Mouse (Mus musculus) left cerebral cortex, adult 2 months (tissue): ENCODE measurements around the gene Colgalt1. TPM values are rescaled to one million over a fixed set of nuclear protein-coding genes. Genes with fewer than 3 reads are reported as not detected.

Experiments used
- DNase-seq, 2 experiments: peaks; one replicate each; pipeline ENCODE4 v3.0.0; 2021 to 2022; ENCODE audit warnings: low spot score in 2 of 2, mixed read lengths in 1 of 2; ENCODE audit errors: extremely low spot score in 1 of 2
- H3K27ac ChIP-seq: fragments of 200-600 bp; 2 replicates; pipeline ENCODE4 v1.8.1; 2022
- H3K4me3 ChIP-seq: fragments of 200-600 bp; 2 replicates; pipeline ENCODE4 v1.8.1; 2022
- CTCF ChIP-seq: fragments of 200-600 bp; IDR thresholded peaks from 2 replicates; pipeline ENCODE4 v1.8.1; 2022; ENCODE audit warnings: antibody characterized with exemption, mild to moderate bottlenecking, moderate library complexity
- intact Hi-C: fragments of 180-260 bp; cut with DNase I; formaldehyde crosslinking; loops from one replicate; pipeline ENCODE4 v1.15.1; 2025
- total RNA-seq, 2 experiments: library from RNA; stranded (reverse); gene quantifications; 2 replicates each; pipeline ENCODE4 v1.2.3; 2021

Colgalt1 gene
- total RNA-seq, 2 experiments from 2014 or later = 47.2 to 50.9 TPM

DNA sequence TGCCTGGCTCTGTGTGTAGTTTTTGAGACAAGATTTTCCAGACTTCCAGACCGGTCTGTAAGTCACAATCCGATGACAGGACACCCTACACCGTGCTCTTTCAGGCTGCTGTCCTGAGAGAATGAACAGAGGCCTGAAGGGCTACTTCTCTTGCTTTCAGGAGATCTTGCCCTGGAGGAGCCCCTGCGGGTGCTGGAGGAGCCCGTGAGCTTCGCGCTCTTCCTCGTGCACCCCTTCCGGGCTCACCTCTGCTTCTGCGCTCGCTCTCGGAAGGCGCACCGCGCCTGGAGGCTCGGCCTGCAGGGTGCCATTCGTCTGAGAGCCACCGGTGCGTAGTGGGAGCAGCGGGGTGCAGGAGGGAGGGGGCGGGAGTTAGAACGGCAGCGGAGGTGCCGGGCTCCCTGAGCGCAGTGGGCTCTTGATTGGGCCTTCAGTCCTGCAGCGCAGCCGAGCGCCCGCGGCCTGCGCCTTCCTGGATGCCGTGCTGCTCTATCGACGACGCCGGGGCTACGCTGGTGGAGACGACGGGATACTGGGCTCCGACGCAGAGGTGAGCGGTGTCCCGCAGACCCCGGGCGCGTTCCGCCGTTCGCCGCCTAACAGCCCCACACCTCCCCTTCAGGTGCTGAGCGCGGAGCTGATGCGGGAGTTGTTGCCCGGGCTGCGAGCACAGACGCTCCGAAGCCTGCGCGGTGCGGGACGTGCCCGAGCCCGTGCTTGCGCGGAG lies 8.7 kb upstream of the Colgalt1 start:
- DNase-seq = no peak
- intact Hi-C loops = no loop called here
- no peak overlapping the region for H3K27ac ChIP-seq
- H3K4me3 ChIP-seq = peak overlapping the region; percentile 25
- TF ChIP-seq CTCF = no peak

DNA sequence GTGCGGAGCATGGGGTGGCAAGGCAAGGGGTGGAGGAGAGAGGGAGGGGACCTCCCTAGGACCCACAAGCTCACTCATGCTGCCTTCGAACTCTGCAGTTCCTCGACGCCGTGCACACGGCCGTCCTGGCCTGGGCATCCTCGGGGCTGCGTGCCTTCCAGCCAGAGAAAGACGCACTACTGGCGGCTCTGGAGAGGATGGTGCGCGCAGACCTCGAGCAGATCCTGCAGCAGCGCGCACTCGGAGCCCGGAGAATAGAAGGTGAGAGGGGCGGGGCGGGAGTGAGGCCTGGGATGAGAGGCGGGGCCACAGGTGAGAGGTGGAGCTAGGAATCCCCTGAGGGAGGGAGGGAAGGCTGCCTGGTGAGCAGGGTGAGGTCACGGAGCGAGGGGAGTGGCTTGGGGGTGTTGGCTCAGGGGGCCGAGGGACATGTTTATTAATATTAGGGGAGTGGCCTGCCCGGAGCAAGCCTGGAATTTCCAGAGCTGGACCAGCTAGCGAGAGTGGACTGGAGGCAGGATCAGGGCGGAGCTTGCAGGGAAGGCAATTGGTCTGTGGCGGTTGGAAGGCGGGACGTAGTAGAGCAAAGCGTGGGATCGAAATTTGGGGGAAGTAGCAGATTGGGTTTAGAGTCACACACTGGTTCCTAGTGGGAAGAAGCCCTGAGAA lies 8.0 kb upstream of the Colgalt1 start:
- Histone ChIP-seq H3K4me3 (peak overlapping the region; percentile 25), H3K27ac (no peak overlapping the region)
- intact Hi-C loops = no loop called here
- TF ChIP-seq CTCF = no peak
- DNase-seq = peak in 1 of 2 experiments; percentile 61

DNA sequence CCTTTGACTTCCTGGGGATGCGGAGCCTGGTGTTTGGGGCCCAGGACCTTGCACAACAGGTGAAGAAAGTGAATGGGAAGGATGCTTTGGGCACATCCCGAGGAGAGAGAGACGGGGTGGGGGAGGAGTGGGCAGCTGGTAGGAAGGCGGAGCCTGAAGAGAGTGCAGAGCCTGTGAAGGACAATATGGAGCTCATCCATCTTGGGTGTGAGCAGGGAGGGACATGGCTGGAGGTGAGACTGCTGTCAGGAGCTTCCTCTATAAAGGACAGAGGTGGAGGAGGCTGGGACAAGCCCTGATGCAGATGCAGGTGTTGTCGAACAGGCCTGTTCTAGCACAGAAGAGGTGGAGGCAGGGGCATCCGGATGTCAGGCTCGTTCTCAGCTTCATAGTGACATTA lies 6.8 kb upstream of the Colgalt1 start:
- DNase-seq = no peak
- TF ChIP-seq CTCF = no peak
- Histone ChIP-seq H3K27ac (no peak overlapping the region), H3K4me3 (no peak overlapping the region)
- intact Hi-C loops = no loop called here

DNA sequence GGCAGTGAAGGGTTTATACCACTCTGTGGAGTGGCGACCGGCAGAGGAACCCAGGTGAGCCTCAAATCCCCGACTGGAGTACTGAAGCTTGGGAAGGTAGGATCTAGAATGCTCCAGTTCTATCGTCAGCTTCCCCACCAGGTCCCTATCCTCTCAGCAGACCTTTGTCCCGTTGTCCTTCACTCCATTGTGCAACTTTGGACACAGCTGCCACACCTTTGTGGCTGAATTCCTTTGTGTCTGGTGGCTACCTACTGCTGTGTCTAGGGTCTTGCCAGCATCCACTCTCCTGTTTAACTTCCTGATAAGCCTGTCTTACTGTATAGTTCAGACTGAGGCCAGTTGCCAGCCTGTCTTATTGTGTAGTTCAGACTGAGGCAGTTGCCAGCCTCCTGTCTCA lies 1.3 kb downstream of the Colgalt1 start:
- DNase-seq = no peak
- peak overlapping the region; percentile 66 for H3K4me3 ChIP-seq
- intact Hi-C loops = no loop called here
- H3K27ac ChIP-seq = no peak overlapping the region
- TF ChIP-seq CTCF = no peak

DNA sequence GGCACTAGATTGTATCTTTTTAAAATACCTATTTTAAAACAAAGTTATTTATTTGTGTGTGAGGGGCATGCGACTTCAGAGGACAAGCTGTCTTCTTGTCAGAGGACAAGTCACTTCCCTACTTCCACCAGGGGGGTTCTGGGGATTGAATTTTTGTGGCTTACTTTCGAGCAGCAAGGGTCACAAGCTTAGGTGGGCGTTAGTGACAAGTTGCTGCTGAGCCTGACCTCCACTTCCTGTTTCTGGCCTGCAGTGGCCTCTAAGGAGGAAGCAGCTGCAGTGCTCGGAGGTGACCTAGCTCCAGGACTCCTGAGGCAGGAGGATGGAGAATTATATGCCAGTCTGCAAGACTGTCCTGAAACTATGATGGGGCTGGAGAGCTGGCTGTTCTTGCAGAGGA lies 2.6 kb downstream of the Colgalt1 start:
- DNase-seq = no peak
- Histone ChIP-seq H3K27ac (no peak overlapping the region), H3K4me3 (no peak overlapping the region)
- no peak for TF ChIP-seq CTCF
- intact Hi-C loops = no loop called here

DNA sequence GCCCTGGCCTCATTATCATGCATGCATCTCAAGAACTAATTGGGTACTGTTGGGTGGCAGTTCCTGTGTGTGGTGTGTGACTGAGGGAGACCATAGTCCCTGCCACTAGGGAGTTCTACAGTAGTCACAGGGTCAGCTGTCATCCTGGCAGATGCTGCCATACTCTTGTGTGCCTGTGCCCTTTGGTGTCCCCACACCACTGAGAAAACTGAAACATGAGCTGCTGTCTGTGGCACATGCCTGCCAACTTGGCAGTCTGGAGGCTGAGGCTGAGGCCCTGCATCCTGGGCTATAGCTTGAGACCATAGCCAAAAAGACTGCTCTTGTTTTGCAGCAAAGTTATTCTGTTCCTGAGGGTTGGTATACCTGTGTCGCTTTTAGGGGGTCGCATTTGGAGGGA lies 9.0 kb downstream of the Colgalt1 start:
- Histone ChIP-seq H3K27ac (no peak overlapping the region), H3K4me3 (no peak overlapping the region)
- intact Hi-C loops = no loop called here
- TF ChIP-seq CTCF = no peak
- DNase-seq = no peak

DNA sequence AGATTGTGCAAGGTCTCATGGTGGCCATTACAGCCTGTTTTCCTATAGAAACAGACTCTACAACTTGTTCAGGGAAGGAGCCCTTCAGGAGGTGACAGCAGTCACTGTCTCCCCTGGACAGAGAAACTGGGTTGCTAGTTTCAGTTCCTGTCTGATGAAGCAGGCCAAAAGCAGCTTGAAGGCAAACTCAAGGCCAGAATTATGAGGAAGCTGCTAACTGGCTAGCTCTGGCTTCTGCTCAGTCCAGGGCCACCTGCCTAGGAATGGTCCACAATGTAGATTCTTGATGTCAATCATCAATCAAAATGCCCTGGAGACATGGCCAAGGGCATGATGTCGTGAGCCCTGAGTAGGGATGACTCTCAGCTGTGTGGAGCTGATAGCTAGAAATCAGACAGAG lies 14.3 kb downstream of the Colgalt1 start:
- intact Hi-C loops = no loop called here
- no peak for DNase-seq
- Histone ChIP-seq H3K4me3 (no peak overlapping the region), H3K27ac (no peak overlapping the region; the same call in 1 of the 2 replicates)
- TF ChIP-seq CTCF = no peak

DNA sequence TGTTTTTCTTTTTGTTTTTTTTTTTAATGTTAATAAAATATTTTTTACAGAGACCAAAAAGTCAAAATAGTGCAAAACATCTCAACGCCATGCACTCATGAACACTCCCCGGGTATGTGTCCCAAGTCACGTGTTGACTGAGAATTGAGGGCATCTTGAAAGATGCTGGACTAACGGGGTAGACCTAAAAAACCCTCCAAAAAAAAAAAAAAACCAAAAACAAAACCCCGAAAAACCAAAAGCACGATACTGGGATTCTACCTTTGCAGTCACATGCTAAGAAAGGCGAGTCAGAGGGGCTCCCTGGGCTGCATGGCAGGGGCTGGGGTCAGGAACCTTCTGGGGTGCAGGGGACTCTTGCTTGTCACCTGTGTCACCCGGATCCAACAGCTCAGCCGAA lies 16.0 kb downstream of the Colgalt1 start:
- H3K4me3 ChIP-seq = no peak overlapping the region
- H3K27ac ChIP-seq = no peak overlapping the region; the same call in 1 of the 2 replicates
- DNase-seq = no peak
- intact Hi-C loops = no loop called here
- no peak for TF ChIP-seq CTCF

DNA sequence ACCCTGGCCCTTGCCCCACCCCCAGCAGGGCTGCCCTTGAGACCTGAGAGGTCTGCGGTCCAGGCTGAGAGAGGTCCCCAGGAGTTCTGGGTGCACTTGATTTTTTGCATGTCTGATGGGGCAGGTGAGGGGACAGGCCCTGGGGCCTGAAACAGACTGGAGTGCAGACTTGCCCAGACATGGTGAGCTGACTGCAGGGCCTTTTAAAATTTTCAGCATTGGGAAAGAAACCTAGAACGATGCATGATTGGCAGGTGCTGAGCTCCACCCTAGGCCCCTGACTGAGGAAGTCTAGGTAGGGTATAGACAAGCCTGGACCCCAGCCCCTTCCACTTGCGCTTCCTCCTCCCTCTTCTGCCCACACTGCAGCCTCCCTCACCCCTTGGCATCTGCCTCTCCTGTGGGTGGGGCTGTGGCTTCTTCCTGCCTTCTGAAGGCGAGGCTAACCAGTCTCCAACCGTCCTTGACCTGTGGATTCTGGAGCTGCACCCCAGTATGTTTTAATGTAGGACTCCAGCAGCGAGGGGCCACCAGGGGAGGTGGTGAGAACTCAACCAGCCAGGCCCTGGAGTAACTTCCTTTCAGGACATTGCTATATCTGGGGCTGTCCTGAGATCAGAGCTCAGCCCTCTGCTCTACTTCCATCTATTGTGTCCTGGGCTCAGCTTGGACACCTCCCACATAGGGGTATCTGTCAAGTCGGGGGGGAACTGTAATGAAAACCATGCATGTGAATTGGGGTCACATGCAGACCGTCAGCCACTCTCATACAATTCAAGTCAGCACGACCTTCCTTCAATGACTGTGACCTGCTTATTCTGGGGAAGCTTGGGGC lies 16.7 kb downstream of the Colgalt1 start:
- H3K4me3 ChIP-seq = no peak overlapping the region
- no peak for DNase-seq
- TF ChIP-seq CTCF = no peak; the same call in none of the 2 replicates
- peak overlapping the region; percentile 30; the same call in 1 of the 2 replicates for H3K27ac ChIP-seq
- intact Hi-C loops = no loop called here

DNA sequence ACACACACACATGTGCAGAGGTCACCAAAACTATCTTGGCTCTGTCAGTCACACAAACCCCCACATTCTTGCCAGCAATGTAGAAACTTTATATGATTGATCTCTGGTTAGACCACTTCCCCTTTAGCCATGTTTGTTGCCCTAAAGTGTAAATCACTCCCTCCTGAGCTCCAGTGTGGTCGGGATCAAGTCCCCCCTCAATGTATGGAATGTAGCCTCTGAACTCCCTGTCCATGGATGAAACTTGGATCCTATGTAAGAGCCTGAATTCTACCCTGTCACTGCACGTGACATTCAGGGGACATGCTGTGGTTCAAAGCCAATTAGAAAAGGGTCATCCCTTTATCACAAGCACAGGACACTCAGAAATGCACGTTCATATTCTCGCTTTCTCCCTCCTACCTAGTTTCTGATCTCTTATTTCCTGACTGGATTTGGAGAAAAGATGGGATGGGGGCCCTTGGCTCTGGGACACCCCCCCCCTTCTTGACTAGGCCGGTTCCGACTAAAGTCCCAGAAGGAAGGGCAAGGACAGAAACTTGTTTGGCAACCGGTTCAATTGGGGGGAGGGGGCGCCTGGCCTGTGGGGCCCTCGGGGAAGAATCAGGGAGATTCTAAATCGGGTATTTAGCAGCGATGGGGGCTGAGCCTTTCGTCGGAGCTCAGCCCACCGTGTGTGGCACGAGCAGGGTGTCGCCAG lies 17.7 kb downstream of the Colgalt1 start:
- intact Hi-C loops = loop anchor here (1.0 kb wide), 1 partner anchor 17 kb away; no protein-coding TSS in a partner anchor
- no peak for TF ChIP-seq CTCF

DNA sequence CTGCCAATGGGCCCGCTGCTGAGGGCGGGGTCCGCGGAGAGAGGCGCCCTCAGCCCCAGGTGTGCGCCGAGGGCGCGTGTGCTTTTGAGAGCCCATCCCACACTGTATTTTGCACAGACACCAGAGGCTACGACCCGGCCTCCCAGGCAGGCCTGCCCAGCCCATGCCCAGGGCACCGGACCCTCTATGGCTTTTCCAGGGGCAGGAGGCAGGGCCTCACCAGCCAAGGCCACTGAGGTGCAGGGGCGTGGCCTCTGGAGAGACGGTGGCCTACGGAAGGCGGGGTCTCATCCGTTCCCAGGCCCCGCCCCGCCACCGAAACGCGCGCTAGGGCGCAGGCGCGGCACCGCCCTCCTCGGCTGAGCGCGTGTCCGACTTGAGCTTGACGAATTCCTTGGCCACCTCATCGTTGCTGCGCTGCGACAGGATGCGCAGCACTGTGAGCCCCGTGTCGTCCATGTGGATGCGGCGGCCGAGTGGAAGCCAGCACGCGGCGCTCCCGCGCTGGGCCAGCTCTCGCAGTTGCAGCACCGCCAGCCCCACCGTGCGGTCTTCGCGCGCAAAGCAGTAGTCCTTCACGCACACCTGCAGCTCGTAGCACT lies 18.4 kb downstream of the Colgalt1 start:
- H3K27ac ChIP-seq = peak overlapping the region; percentile 79
- TF ChIP-seq CTCF = peak; percentile 45
- intact Hi-C loops = loop anchor here (1.0 kb wide), 1 partner anchor 18 kb away; no protein-coding TSS in a partner anchor
- H3K4me3 ChIP-seq = peak overlapping the region; percentile 38
- peak; percentile 89 to 90 for DNase-seq

More for the DNA sequence above, 17.7 kb downstream of the Colgalt1 start:
- peak overlapping the region; percentile 38 for H3K4me3 ChIP-seq
- DNase-seq = no peak
- H3K27ac ChIP-seq = peak overlapping the region; percentile 79
